Mouse (Mus musculus): Measurements from ENCODE around the gene Coasy. TPM values are rescaled to one million over a fixed set of nuclear protein-coding genes. Genes with fewer than 3 reads are reported as not detected.

The Coasy gene
- polyA plus RNA-seq (2012; rRNA removed): 13.9 and 16.1 TPM in 2 replicates

DNA sequence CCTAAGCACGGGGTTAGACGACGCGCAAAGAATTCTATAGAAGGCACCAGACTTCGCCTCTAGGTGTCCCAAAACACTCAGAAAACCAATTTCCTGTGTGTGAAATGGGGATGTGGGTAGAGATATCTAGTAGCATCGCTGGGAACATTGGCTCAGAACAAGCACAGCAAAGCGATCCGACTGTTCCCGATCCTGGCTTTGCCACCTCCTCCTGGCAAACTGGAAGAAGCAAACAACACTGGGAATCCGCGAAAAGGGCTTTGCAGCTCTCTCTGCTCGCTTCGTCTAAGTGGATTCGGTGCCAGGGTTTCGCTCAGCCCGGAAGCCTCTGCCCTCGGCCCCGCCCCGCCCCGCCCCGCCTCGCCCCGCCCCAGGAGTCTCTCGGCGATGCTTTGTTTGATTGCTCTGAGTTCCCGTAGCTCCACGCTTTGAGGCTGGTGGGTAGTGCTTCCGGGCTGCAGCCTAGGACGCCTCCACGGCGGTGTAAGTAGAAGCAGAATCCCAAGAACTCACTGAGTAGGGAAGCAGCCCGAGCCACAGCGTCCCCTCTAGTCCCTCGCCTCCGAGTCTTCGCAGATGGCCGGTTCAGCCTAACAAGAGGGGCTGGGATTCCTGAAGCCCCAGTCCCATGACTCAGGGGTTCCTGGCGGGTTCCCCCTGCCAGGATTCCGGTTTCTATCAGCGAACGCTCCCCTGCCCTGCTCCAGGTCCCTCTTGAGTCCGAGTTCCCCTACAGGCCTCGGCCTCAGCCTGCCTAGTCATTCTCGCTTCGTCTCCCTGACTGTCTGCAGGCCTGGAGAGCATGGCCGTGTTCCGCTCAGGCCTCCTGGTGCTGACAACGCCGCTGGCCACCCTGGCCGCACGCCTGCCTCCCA lies at the start of gene Coasy:
TSS of gene Coasy (plus strand) at position 358 of the 875 bp plus-strand sequence.

GRCm38 (mm10) chr11:101069391-101070188 lies 12.8 kb upstream of the Coasy start, which contains the start of gene Naglu:
Gene Naglu (plus strand): TSS chr11:101070012.

GRCm38 (mm10) chr11:101078121-101078520 lies 4.2 kb upstream of the Coasy start, which contains the start of gene Hsd17b1:
Gene Hsd17b1 (plus strand): TSS chr11:101078411.

GRCm38 (mm10) chr11:101086756-101087681 lies 4.7 kb downstream of the Coasy start, which contains the start of gene Mlx:
Gene Mlx (plus strand): TSS chr11:101087277.

DNA sequence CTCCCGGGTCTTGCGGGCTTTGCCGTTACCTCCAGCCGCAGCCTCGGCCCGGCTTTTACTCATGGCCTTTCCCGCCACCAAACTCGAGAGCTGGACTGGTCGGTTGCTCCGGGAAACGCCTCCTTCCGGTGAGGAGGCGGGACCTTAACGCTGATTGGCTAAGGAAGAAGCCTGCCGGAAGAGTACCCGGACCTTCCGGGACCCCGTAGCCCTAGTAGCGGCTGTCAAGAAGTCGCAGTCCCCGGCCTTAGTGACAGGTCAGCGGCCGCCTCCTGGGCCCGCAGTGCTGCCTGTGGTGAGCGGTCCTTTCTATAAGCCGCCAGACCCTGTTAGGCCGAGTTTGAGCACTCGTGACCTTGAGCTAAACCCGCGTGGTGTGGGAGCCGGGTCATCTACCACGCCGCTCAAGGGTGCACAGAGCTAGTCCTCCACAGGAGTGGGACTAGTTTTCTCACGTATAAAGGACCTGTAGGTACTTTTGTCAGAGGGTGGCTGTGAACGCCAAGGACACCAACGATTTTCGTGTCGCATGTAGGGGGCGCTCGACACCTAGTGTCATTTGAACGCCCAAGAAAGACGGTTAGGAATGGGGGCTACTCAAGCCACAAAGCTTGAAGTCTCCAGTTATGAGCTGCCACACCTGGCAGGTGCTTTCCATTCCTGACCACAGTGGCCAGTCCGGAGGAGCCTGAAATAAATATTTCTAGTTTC lies 13.1 kb downstream of the Coasy start, which contains the start of gene Psmc3ip:
TSS of gene Psmc3ip (minus strand) at position 123 of the 711 bp plus-strand sequence.

DNA sequence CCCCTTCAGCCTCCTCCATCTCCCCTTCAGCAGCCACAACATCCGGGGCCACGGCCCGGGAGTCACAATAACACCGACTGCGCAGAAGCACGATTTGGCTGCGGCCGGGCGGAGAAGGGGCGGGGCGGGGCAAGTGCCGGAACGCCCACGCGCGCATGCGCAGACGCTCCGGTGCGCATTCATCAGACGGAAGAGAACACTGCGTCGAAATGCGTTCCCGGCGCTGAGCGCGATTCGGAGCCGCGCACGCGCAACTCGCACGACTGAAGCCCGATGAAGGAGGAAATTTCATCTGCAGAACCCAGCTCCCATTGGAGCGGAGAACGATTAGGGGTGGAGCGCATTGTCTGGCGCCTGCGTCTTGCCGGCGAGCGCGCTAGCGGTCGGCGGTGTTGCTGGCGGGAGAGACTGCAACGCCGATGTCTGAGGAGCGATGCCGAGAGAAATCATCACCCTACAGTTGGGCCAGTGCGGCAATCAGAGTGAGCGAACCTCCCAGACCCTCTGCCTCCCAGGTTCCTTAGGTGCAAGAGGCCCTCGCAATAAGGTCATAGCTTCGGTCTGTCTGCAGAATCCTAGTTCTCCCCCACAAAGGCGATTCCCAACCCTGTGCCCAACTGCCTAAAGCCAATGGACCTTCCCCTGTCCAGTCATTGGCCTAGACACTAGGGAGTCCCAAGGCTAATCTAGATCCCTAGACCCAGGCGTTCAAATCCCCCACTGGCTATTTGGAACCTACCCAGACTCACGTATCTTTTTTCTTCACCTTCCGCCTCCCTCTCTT lies 37.6 kb downstream of the Coasy start, which contains the start of the genes Retreg3 and Tubg1:
TSS of gene Retreg3 (minus strand) at position 133 of the 784 bp plus-strand sequence.
TSS of gene Tubg1 (plus strand) at position 178 of the 784 bp plus-strand sequence.

Other genes starting within 250 kb of the Coasy start
- 11.0 and 13.0 TPM in 2 replicates for gene Stat5b, start 231.8 kb upstream of the Coasy start, polyA plus RNA-seq (2012; rRNA removed)
- gene Stat5a, start 223.2 kb upstream of the Coasy start, polyA plus RNA-seq (2012; rRNA removed): 6.8 and 8.9 TPM in 2 replicates
- 17.2 and 19.3 TPM in 2 replicates for gene Stat3, start 143.0 kb upstream of the Coasy start, polyA plus RNA-seq (2012; rRNA removed)
- 7.0 and 7.8 TPM in 2 replicates for gene Cavin1, start 111.7 kb upstream of the Coasy start, polyA plus RNA-seq (2012; rRNA removed)
- 28.4 and 31.1 TPM in 2 replicates for gene Atp6v0a1, start 73.1 kb upstream of the Coasy start, polyA plus RNA-seq (2012; rRNA removed)
- 2.9 and 3.4 TPM in 2 replicates for gene Naglu, start 12.6 kb upstream of the Coasy start, polyA plus RNA-seq (2012; rRNA removed)
- 0.16 and 0.29 TPM in 2 replicates for gene Hsd17b1, start 4.2 kb upstream of the Coasy start, polyA plus RNA-seq (2012; rRNA removed)
- 16.2 and 18.2 TPM in 2 replicates for gene Mlx, start 4.7 kb downstream of the Coasy start, polyA plus RNA-seq (2012; rRNA removed)
- 17.9 and 19.9 TPM in 2 replicates for gene Psmc3ip, start 12.9 kb downstream of the Coasy start, polyA plus RNA-seq (2012; rRNA removed)
- gene Retreg3, start 37.3 kb downstream of the Coasy start, polyA plus RNA-seq (2012; rRNA removed): 18.0 and 21.8 TPM in 2 replicates
- 8.7 and 13.8 TPM in 2 replicates for gene Tubg1, start 37.4 kb downstream of the Coasy start, polyA plus RNA-seq (2012; rRNA removed)
- gene Tubg2, start 73.3 kb downstream of the Coasy start, polyA plus RNA-seq (2012; rRNA removed): 0.08 and 0.11 TPM in 2 replicates
- gene Cntnap1, start 88.0 kb downstream of the Coasy start, polyA plus RNA-seq (2012; rRNA removed): 0.14 and 0.15 TPM in 2 replicates
- gene Plekhh3, start 88.8 kb downstream of the Coasy start, polyA plus RNA-seq (2012; rRNA removed): 0.95 and 0.97 TPM in 2 replicates
- not detected in 2 replicates for gene Ccr10, start 92.9 kb downstream of the Coasy start, polyA plus RNA-seq (2012; rRNA removed)
- gene Ezh1, start 143.9 kb downstream of the Coasy start, polyA plus RNA-seq (2012; rRNA removed): 8.9 and 9.4 TPM in 2 replicates
- 13.0 and 15.1 TPM in 2 replicates for gene Ramp2, start 163.5 kb downstream of the Coasy start, polyA plus RNA-seq (2012; rRNA removed)
- gene Vps25, start 171.1 kb downstream of the Coasy start, polyA plus RNA-seq (2012; rRNA removed): 34.6 and 40.2 TPM in 2 replicates
- 5.2 and 5.4 TPM in 2 replicates for gene Wnk4, start 178.0 kb downstream of the Coasy start, polyA plus RNA-seq (2012; rRNA removed)
- gene Cntd1, start 196.4 kb downstream of the Coasy start, polyA plus RNA-seq (2012; rRNA removed): 0.37 and 0.56 TPM in 2 replicates
- gene Coa3, start 196.5 kb downstream of the Coasy start, polyA plus RNA-seq (2012; rRNA removed): 50.7 and 59.2 TPM in 2 replicates
- gene Becn1, start 219.7 kb downstream of the Coasy start, polyA plus RNA-seq (2012; rRNA removed): 67.0 and 70.3 TPM in 2 replicates
- 111 and 131 TPM in 2 replicates for gene Psme3, start 233.6 kb downstream of the Coasy start, polyA plus RNA-seq (2012; rRNA removed)
- 3.2 and 5.2 TPM in 2 replicates for gene Aoc2, start 242.5 kb downstream of the Coasy start, polyA plus RNA-seq (2012; rRNA removed)
- 0.17 and 0.24 TPM in 2 replicates for gene Aoc3, start 248.0 kb downstream of the Coasy start, polyA plus RNA-seq (2012; rRNA removed)

Data from liver, embryonic 14 days (tissue).